Mouse (Mus musculus): ENCODE data around the gene Cyp2f2. TPM values are rescaled to one million over a fixed set of nuclear protein-coding genes. Genes with fewer than 3 reads are reported as not detected.

Cyp2f2 gene
- total RNA-seq, 2 experiments from 2014 or later, result 0.34 to 0.39 TPM

GRCm38 (mm10) chr7:27167475-27168094, 47.9 kb downstream of the Cyp2f2 start:
- DNase-seq (ENCODE audit: extremely low spot score in 1 of 2, low spot score in 2 of 2), result no peak
- intact Hi-C loops (cut with DNase I), result no loop called here

GRCm38 (mm10) chr7:27168371-27168770, 48.7 kb downstream of the Cyp2f2 start:
- DNase-seq (ENCODE audit: extremely low spot score in 1 of 2, low spot score in 2 of 2), result peak in 1 of 2 experiments; percentile 38
- intact Hi-C loops (cut with DNase I), result no loop called here

GRCm38 (mm10) chr7:27170981-27171380, 51.3 kb downstream of the Cyp2f2 start:
- intact Hi-C loops (cut with DNase I), result no loop called here
- no peak for DNase-seq (ENCODE audit: extremely low spot score in 1 of 2, low spot score in 2 of 2)

GRCm38 (mm10) chr7:27174496-27174895, 54.8 kb downstream of the Cyp2f2 start:
- DNase-seq (ENCODE audit: extremely low spot score in 1 of 2, low spot score in 2 of 2), result peak in 1 of 2 experiments; percentile 42
- intact Hi-C loops (cut with DNase I), result no loop called here

- intact Hi-C loops (cut with DNase I), result no loop called here
- DNase-seq (ENCODE audit: extremely low spot score in 1 of 2, low spot score in 2 of 2), result no peak
Observed at GRCm38 (mm10) chr7:27174896-27175295, 55.2 kb downstream of the Cyp2f2 start.

GRCm38 (mm10) chr7:27177942-27178323, 58.2 kb downstream of the Cyp2f2 start:
- intact Hi-C loops (cut with DNase I), result no loop called here
- DNase-seq (ENCODE audit: extremely low spot score in 1 of 2, low spot score in 2 of 2), result no peak

- DNase-seq (ENCODE audit: extremely low spot score in 1 of 2, low spot score in 2 of 2), result peak; percentile 99 to 100
- intact Hi-C loops (cut with DNase I), result no loop called here
Observed at GRCm38 (mm10) chr7:27178324-27179216, 58.9 kb downstream of the Cyp2f2 start, which contains the start of gene Rab4b. Gene Rab4b (minus strand): TSS chr7:27178896.

- intact Hi-C loops (cut with DNase I), result no loop called here
Observed at GRCm38 (mm10) chr7:27179217-27179918, 59.7 kb downstream of the Cyp2f2 start.

GRCm38 (mm10) chr7:27180036-27180435, 60.3 kb downstream of the Cyp2f2 start:
- intact Hi-C loops (cut with DNase I), result no loop called here
- peak in 1 of 2 experiments; percentile 50 for DNase-seq (ENCODE audit: extremely low spot score in 1 of 2, low spot score in 2 of 2)

More at GRCm38 (mm10) chr7:27179217-27179918, 59.7 kb downstream of the Cyp2f2 start:
- no peak for DNase-seq (ENCODE audit: extremely low spot score in 1 of 2, low spot score in 2 of 2)

GRCm38 (mm10) chr7:27180837-27181695, 61.4 kb downstream of the Cyp2f2 start, which contains the start of the genes Gm21983 and Mia:
Gene Gm21983 (minus strand): TSS chr7:27181086.
Gene Mia (minus strand): TSS chr7:27181157.
- intact Hi-C loops (cut with DNase I), result no loop called here
- DNase-seq (ENCODE audit: extremely low spot score in 1 of 2, low spot score in 2 of 2), result no peak

GRCm38 (mm10) chr7:27182498-27182897, 62.8 kb downstream of the Cyp2f2 start:
- intact Hi-C loops (cut with DNase I), result no loop called here
- no peak for DNase-seq (ENCODE audit: extremely low spot score in 1 of 2, low spot score in 2 of 2)

Small RNA genes lying within 50 kb of the gene (microRNA-seq; reads per million reads assigned to microRNA genes)
- gene Mir3101, result 0.86 reads per million

Other genes starting within 250 kb of the Cyp2f2 start
- not detected for gene Cyp2a22, start 180.5 kb upstream of the Cyp2f2 start, total RNA-seq (2021)
- gene Cyp2a12, start 90.8 kb upstream of the Cyp2f2 start, total RNA-seq (2021), result not detected
- gene Cyp2t4, start 33.8 kb downstream of the Cyp2f2 start, total RNA-seq (2021), result not detected
- gene Egln2, start 46.9 kb downstream of the Cyp2f2 start, total RNA-seq (2021), result 10 to 100 TPM; 82.3 to 84.9 TPM
- gene Rab4b, start 59.0 kb downstream of the Cyp2f2 start, total RNA-seq (2021), result 10 to 100 TPM; 85.4 to 89.5 TPM
- gene Gm21983, start 61.2 kb downstream of the Cyp2f2 start, total RNA-seq (2021), result not detected
- 1 to 10 TPM; 1.5 to 3.2 TPM for gene Mia, start 61.2 kb downstream of the Cyp2f2 start, total RNA-seq (2021)
- gene BC024978, start 75.9 kb downstream of the Cyp2f2 start, total RNA-seq (2021), result 10 to 100 TPM; 19.7 to 21.5 TPM
- gene Snrpa, start 76.4 kb downstream of the Cyp2f2 start, total RNA-seq (2021), result 10 to 100 TPM; 83.9 to 84.3 TPM
- 1 to 10 TPM; 7.6 to 8.7 TPM for gene Itpkc, start 108.8 kb downstream of the Cyp2f2 start, total RNA-seq (2021)
- 10 to 100 TPM; 28.3 TPM for gene Coq8b, start 113.1 kb downstream of the Cyp2f2 start, total RNA-seq (2021)
- gene Numbl, start 138.5 kb downstream of the Cyp2f2 start, total RNA-seq (2021), result 100 to 1,000 TPM; 117 to 126 TPM
- 10 to 100 TPM; 52.3 to 57.5 TPM for gene Ltbp4, start 217.8 kb downstream of the Cyp2f2 start, total RNA-seq (2021)
- gene Shkbp1, start 236.1 kb downstream of the Cyp2f2 start, total RNA-seq (2021), result 10 to 100 TPM; 24.7 to 27.9 TPM
- gene Gm20479, start 237.5 kb downstream of the Cyp2f2 start, total RNA-seq (2021), result not detected